Mouse (Mus musculus) testis, adult 2 months (tissue): ENCODE results near the gene 9230102O04Rik. TPM values are rescaled to one million over a fixed set of nuclear protein-coding genes. Genes with fewer than 3 reads are reported as not detected.

ENCODE experiments used
- H3K27ac ChIP-seq: fragments of 200-500 bp; 2 replicates; pipeline ENCODE4 v1.5.1; 2012; ENCODE audit warnings: low read depth, low read length; ENCODE audit not compliant: control insufficient read depth, insufficient read depth
- H3K27me3 ChIP-seq: fragments of 200-500 bp; 2 replicates; pipeline ENCODE4 v1.6.1; 2012; ENCODE audit warnings: mild to moderate bottlenecking, low read length, moderate library complexity; ENCODE audit not compliant: control insufficient read depth, insufficient read depth
- H3K36me3 ChIP-seq: fragments of 200-500 bp; 2 replicates; pipeline ENCODE4 v1.6.1; 2012; ENCODE audit warnings: mild to moderate bottlenecking, low read length; ENCODE audit not compliant: control insufficient read depth, insufficient read depth
- H3K4me1 ChIP-seq: fragments of 200-500 bp; 2 replicates; pipeline ENCODE4 v1.6.1; 2012; ENCODE audit warnings: low read length; ENCODE audit not compliant: control insufficient read depth, insufficient read depth
- H3K4me3 ChIP-seq: fragments of 200-500 bp; 2 replicates; pipeline ENCODE4 v1.5.1; 2012; ENCODE audit warnings: low read depth, mild to moderate bottlenecking, low read length, moderate library complexity, mixed read lengths; ENCODE audit not compliant: control insufficient read depth
- CTCF ChIP-seq: fragments of 200-500 bp; IDR thresholded peaks from 2 replicates; pipeline ENCODE4 v1.5.1; 2012; ENCODE audit warnings: low read depth, mild to moderate bottlenecking, inconsistent platforms, low read length, moderate library complexity; ENCODE audit not compliant: control insufficient read depth, insufficient read depth, insufficient replicate concordance
- POLR2A ChIP-seq: fragments of 200-500 bp; IDR thresholded peaks from 2 replicates; pipeline ENCODE4 v1.6.1; 2012; ENCODE audit warnings: low read depth, mild to moderate bottlenecking, inconsistent platforms, low read length, moderate library complexity; ENCODE audit not compliant: control insufficient read depth
- polyA plus RNA-seq: library from polyadenylated mRNA; depleted of rRNA; stranded (reverse); fragments of >200 nt; gene quantifications from 2 replicates; pipeline ENCODE4 v1.2.3, GENCODE M21; 2012

Gene 9230102O04Rik
- polyA plus RNA-seq, 1 experiment = not detected

GRCm38 (mm10) chr2:9885217-9885770 lies 4.0 kb downstream of the 9230102O04Rik start:
- Histone ChIP-seq H3K27ac (no peak overlapping the region), H3K4me3 (no peak overlapping the region), H3K36me3 (no peaks in the 10 kb centered on the region), H3K4me1 (peaks cover 22% of the 10 kb centered on the region), H3K27me3 (peaks cover 27% of the 10 kb centered on the region)
- TF ChIP-seq POLR2A (no peak), CTCF (no peak)

GRCm38 (mm10) chr2:9884533-9885216 lies 4.7 kb downstream of the 9230102O04Rik start:
- no peak overlapping the region for H3K4me3 ChIP-seq
- TF ChIP-seq CTCF (no peak), POLR2A (no peak)
- H3K27ac ChIP-seq = no peak overlapping the region
- no peaks in the 10 kb centered on the region for H3K36me3 ChIP-seq
- peaks cover 25% of the 10 kb centered on the region for H3K27me3 ChIP-seq
- peaks cover 19% of the 10 kb centered on the region for H3K4me1 ChIP-seq

DNA sequence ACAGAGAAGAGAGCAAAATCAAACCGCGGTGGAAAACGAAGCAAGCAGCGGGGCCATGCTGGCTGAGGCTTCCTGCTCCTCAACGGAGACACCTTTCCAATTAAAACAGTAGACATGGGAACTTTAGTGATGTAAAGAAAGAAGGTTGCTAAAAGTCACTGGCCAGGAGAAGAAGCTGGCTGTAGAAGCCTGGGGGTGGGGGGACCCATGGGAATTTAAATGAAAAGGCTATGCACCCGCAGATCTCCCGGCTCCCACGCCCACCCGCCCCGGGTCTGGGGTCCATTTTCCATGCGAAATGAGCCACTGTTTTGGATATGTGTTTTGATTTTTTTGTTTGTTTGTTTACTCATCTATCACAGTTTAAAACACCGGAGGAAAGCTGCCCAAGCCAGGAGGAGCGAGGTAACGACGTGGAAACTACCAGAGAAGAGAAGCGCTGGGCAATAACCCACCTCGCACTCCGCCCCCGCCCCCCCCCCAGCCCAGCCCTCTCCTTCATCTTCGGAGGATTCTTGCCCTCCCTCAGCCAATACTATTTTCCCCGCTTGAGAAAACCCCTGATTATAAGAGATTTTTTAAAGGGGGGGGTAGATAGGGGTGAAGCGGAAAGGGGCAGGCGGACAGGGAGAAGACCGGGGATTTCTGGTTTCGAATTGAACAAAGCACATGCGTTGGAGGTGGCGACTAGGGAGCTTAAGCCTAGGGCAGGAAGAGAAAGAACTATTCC lies 5.4 kb downstream of the 9230102O04Rik start:
- Histone ChIP-seq H3K27ac (no peak overlapping the region), H3K36me3 (no peaks in the 10 kb centered on the region), H3K4me3 (peak overlapping the region; percentile 87; the same call in 1 of the 2 replicates), H3K4me1 (peaks cover 15% of the 10 kb centered on the region; the same call in 1 of the 2 replicates), H3K27me3 (peaks cover 25% of the 10 kb centered on the region)
- no peak for TF ChIP-seq POLR2A
- TF ChIP-seq CTCF = no peak

GRCm38 (mm10) chr2:9882926-9883802 lies 6.2 kb downstream of the 9230102O04Rik start:
- H3K4me3 ChIP-seq = peak overlapping the region; percentile 87
- H3K4me1 ChIP-seq = peaks cover 15% of the 10 kb centered on the region
- H3K36me3 ChIP-seq = no peaks in the 10 kb centered on the region
- TF ChIP-seq CTCF = no peak
- no peak overlapping the region for H3K27ac ChIP-seq
- peaks cover 26% of the 10 kb centered on the region for H3K27me3 ChIP-seq

- peaks cover 15% of the 10 kb centered on the region for H3K4me1 ChIP-seq
- peaks cover 28% of the 10 kb centered on the region for H3K27me3 ChIP-seq
- no peak for TF ChIP-seq POLR2A
- no peak for TF ChIP-seq CTCF
- H3K4me3 ChIP-seq = peak overlapping the region; percentile 87
- no peaks in the 10 kb centered on the region for H3K36me3 ChIP-seq
- H3K27ac ChIP-seq = no peak overlapping the region
These were observed 6.9 kb downstream of the 9230102O04Rik start for GRCm38 (mm10) chr2:9882371-9882925.

- H3K4me1 ChIP-seq = peaks cover 20% of the 10 kb centered on the region
- H3K36me3 ChIP-seq = no peaks in the 10 kb centered on the region
- no peak overlapping the region for H3K27ac ChIP-seq
- peak overlapping the region; percentile 87 for H3K4me3 ChIP-seq
- H3K27me3 ChIP-seq = peaks cover 28% of the 10 kb centered on the region
- no peak for TF ChIP-seq CTCF
- no peak for TF ChIP-seq POLR2A
These were observed 7.7 kb downstream of the 9230102O04Rik start for GRCm38 (mm10) chr2:9881611-9882023.
